Mouse (Mus musculus) right cerebral cortex, adult 2 months (tissue): ENCODE measurements at regions not wholly inside any gene's neighbourhood (a gene's known extent, or its start where the extent isn't known, plus 50 kb on each side); places are given as distances from the start of the nearest gene placed in this dataset.

Experiments used
- DNase-seq, 2 experiments: peaks; one replicate each; pipeline ENCODE4 v3.0.0; 2021 to 2022; ENCODE audit warnings: low spot score in 2 of 2

DNA sequence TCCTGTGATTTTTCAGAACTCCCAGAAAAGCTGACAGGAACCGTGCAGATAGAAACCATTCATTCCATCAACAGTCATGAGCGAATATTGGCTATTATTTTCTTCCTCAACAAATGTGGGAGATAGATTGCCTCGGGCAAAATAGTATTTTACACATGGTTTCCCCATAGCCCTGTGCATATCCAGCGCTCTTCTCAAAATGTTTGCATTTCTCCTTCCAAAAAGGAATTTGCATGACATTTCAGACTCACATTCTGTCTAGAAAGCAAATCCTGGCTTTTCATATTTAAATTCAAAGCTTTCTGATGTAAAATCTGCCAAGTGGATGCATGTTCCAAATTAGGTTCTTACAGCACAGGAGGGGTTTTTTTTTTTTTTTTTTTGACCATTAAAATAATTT, 82.2 kb upstream of the Zfhx3 start:
- DNase-seq: no peak

DNA sequence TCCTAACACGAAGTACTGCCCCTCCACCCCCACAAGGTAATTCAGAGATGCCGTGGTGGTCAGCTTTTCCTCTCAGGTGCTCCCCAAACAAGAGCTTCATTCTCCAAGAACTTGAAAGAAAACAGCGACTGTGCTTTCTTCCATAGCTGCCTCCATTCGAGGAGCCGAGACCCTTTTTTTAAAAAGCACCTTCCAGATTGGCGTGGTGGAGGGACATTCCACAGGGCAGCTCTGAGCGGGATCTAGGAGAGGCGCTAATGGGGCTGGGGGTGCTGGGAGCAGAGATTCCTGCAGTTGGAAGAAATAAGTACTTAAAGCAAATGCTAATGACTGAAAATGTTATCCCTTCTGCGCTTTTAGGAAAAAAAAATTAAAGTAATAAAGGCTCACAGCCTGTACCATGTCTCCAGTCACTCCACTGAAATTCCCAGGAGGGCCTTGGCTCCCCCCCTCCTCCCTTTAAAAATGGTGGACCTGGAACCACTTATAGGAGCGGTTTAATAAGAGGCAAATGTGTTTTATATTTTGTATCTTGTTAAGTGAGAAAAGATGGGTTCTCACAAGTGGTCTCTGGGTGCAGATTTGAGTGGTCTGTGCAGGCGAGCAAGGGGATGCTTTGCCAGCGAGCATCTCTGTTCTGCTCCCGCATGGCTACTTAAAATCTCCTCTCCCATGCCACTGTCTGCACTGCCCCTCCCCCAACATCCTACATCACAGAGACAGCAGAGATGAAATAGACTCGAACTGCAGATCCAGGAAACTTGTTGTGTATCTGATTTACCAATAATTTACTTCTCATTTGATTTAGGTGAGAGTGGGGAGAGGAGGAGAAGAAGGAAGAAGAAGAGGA, 77.4 kb upstream of the Zfhx3 start:
- DNase-seq: no peak

DNA sequence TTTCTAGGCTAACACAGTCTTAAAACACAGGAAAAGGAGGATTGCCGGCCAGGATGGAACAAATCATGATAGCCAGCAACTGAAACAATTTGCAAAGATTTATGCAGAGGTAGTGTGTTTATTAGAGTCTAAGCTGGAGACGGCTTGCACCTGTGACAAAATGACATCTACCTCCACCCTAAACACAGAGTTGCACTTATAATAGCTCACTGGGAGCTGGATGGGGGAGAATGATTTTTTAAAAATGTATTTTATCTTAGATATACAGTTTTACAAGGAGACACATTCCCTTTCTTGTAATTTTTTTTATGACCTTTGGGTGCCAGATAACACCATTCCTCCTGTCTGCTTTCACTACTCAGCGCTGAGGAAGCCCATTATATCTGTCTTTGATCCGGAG, 76.7 kb upstream of the Zfhx3 start:
- no peak for DNase-seq

DNA sequence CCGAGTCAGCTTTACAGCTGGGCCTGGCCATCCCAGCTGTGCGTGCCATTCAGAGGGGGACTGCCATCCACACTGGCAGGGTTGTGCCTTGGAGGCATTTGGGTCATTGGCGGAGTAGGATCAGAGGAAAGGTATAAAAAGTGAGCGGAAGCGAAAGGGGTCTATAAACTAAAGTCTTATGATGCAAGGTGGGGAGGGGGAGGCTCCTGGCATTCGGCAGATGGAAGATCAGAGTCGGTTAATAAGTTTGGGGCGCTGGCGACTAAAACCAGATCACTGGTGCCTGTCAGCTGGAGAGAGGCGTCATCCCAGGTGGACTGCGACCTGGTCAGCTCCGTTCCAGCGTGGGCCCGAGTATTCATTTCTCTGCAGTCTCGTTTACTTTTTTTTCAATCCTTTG, 70.7 kb upstream of the Zfhx3 start:
- no peak for DNase-seq

DNA sequence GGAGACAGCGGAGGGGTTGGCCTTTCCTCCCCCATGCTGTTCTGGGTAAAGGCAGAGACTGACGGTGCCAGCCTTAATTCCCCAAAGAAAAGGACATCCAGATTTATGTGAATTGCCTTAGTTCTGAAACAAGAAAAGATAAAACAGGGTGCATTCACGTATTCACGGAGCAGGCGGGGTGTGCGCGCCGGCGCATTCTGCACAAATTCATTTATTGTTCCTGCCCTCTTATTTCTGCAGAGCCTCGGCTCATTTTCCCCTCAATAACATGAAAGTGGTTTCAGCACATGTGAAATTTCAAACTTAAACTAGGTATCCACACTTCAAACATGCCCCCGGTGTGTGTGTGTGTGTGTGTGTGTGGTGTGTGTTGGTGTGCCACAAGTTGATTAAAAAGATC, 70.3 kb upstream of the Zfhx3 start:
- DNase-seq: no peak

DNA sequence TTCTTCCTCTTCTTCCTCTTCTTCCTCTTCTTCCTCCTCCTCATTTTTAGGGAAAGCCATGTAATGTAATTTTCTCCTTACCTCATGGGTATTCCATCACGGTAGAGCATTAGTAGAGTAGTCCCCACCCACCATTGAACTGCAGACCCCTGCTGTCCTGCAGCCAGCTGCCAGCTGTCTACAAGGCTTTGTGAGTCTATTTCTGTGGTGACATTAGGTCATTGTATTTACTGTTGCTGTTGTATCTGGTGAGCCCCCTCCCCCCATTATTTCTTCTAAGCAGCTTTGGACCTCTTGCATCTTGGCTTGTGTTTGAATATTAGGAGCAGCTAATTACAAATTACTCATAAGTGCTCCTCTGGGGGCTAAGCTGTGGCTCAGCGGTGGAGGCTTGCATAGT, 66.0 kb upstream of the Zfhx3 start:
- no peak for DNase-seq

DNA sequence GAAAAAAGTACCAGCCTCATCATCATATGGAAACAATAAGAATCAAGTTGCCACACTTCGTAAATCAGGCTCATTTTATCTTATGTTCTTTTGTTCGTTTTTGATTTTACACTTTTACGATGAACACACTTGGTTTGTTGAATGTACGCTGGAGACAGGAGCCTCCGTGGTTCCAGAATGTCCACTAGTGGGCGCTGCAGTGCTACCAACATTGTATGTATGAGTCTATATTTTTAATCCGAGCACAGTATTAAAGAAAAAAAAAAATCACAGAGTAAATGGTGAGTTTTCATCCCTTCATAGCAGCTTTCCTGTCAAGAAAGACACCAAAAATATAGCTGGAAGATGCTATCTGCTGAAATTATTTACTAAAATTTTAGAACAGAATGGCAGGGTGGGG, 60.6 kb upstream of the Zfhx3 start:
- DNase-seq: peak; percentile 80 to 83

DNA sequence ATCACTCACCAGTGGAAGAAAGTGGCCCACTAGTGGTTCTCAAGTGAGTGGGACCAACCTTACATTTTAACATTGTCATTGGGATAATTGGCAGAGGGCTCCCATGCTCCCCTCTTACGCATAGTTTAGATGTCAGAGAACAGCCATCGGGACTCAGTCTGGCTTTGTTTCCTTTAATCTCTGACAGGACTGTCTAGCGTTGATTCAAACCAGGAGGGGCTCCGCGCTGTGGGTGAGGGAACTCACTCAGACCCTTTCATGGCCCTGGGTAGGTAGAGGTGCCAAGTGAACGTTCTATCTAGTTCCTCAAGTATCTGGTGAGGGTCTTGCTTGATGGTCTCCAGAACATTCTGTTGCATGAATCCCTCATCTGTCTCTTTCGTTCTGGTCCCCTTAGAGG, 56.9 kb upstream of the Zfhx3 start:
- DNase-seq: no peak

DNA sequence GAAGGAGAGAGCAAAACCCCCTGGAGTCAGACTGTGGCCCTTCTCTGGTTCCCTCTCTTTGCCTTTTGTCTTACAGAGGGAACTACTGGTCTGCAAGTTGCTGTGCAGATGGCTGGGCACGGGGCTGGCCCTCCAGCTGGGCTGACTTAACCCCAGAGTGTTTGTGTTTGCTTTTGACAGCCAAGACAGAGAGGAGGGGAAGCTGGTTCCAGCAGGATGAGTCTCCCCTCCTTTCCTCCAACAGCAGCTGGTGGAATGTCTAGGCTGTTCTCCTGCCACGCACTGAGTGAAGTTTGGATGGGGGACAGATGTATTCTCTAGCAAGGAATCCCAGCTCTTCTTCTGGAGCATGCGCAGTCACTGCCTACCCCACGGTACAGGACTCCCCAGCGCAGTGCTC, 56.5 kb upstream of the Zfhx3 start:
- no peak for DNase-seq

DNA sequence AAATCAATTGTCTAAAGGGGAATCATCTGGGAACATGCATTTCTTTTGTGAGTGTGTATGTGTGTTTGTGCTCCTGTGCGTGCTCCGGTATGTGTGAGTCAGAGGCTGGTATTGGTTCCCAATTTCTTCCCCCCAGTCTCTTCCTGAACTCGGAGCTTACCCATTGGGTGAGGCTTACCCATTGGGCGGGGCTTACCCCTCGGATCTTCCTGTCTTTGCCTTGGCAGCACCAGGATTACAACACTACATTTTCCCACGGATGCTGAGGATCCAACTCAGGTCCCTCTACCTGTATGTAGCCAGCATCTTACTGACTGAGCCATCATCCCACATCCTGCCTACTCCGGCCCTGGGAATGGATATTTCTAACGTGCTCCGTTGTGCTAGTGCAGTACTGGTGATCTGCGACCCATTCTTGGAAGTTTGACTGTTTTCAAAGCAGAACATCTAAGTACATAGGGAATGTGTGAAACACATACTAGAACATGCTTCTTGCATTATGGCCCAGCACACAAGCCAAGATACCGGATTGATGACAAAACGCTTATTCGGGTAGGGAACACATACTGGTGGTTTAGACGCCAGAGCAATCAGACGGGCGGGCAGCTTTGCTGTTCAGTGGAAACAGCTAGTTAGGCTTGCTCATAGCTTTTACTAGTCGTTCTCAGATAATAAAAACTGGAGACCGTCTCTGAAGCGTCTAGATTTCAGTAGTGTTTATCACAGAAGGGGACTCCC, 55.8 kb upstream of the Zfhx3 start:
- no peak for DNase-seq

DNA sequence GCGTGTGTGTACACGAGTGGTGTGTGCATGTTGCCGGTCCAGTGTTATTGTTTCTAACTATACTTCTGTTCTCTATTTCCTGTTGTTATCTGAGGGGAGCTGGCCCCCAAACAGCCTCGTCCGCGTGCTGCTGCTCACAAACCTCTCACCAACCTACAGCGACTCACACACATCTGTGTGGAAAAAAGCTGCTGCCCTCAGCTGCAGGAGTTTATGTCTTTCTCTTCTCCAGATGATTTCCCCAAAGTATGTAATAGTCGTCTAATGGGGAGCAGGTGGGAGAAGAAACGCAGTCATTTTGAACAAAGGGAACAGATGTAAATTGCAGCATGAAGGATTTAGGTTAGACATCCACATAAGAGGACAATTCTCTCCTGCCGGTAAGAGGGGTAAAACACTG, 55.1 kb upstream of the Zfhx3 start:
- no peak for DNase-seq

DNA sequence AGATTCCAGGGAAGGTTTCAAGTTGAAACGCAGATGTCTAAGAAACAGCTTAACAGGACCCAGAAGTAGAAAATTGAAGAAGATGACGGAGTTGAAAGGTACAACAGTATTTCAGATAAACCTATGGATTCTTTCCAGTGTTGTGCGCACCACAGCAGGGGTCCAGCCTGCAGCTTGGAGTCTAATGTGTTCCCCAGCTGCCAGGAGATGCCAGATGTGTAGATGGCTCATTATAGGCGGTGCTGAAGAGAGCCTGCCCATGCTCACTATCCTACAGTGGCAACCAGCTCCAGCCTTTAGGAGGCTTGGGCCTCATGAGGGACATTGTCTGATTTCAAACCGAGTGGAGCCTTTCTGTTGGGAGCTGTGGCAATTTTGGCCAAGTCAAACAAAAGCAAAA, 51.5 kb upstream of the Zfhx3 start:
- DNase-seq: no peak
